ENCODE assay signal across 10 mouse cellular contexts in the genomic region with DNA sequence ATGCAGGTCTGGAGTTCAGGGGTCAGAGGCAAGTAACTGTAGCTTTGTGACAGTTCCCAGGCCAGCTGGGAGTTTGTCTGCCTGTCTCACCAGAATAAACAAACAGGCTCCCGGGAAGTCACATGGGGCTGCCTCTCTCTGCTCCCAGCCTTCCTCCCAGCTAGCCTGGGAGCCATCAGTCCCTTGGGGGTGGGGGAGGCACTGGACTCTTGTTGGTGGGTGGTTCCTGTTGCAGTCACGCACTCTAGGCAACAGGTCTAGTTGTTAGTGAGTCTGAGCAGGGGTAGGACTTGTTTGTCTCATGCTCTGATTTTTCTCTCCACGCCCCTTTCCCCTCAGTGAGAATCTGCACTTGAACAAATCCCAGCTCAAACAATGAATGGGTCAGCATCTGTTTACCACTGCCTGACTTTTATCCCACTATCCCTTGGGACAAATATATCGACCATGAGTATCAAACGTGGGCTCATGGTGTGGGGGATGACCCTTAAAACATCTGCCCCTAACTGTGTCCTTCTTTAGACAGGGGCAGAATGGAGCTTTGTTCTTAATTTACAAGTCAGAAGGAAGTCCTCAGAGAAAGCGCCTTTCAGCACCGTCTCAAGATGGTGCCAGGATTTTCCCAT. TPM values are rescaled to one million over a fixed set of nuclear protein-coding genes. Genes with fewer than 3 reads are reported as not detected.
A peak's percentile ranks its signal among the peaks of the same experiment; 100 is the strongest.
DNase-seq lines count a peak whose midpoint lies in the region; TF ChIP-seq lines count a peak whose summit lies in the region.
"Had no signal": no experiment of that assay in that cellular context is flagged by ENCODE, and none has a peak within 500 bp of the region (broad histone marks: within the 10 kb centered on the region; RNA-seq: fewer than 3 reads in every experiment).

No protein-coding gene starts in this region.

- WGBS in liver, adult 2 months, result 23% methylated on average over 7 of the region's 7 CpGs
- WGBS in small intestine, adult 2 months, result 56% methylated on average over 7 of the region's 7 CpGs

- H3K79me2 ChIP-seq in liver, adult 2 months (ENCODE audit: control insufficient read depth, insufficient read depth, low read length), result no peaks in the 10 kb centered on the region

- TF ChIP-seq POLR2A in liver, adult 2 months (IDR thresholded peaks at IDR 0.05; ENCODE audit: extremely low read depth, insufficient read depth, low read length), result no peak
- no peak for TF ChIP-seq POLR2A in small intestine, adult 2 months (IDR thresholded peaks at IDR 0.05; ENCODE audit: low read depth, low read length)

- no peak for DNase-seq in layer of hippocampus, adult 2 months (ENCODE audit: low spot score in 2 of 2)
- DNase-seq in layer of hippocampus, adult 8-10 months (ENCODE audit: low spot score in 2 of 2), result no peak
- peak; percentile 61 for DNase-seq in embryo, embryonic 11 days
- peak; percentile 89 for DNase-seq in liver, adult 2 months (ENCODE audit: extremely low read depth, low read depth, low spot score)
- DNase-seq in urinary bladder, postnatal 4 days (ENCODE audit: low spot score in 2 of 2), result no peak
- DNase-seq in spleen, postnatal 4 days (ENCODE audit: low spot score in 2 of 2), result no peak
- DNase-seq: layer of hippocampus, adult 9-11 months; thymus, postnatal 4 days had no signal

- peaks cover 35% of the 10 kb centered on the region for H3K4me1 ChIP-seq in liver, adult 2 months (ENCODE audit: control insufficient read depth, insufficient read depth, low read length)
- no peaks in the 10 kb centered on the region; the same call in 1 of the 2 replicates for H3K4me1 ChIP-seq in small intestine, adult 2 months (ENCODE audit: control insufficient read depth, insufficient read depth, insufficient read length, low read length)

- H3K27me3 ChIP-seq in liver, adult 2 months (ENCODE audit: control insufficient read depth, insufficient read depth, low read length), result no peaks in the 10 kb centered on the region
- H3K27me3 ChIP-seq in small intestine, adult 2 months (ENCODE audit: control insufficient read depth, insufficient read depth, low read length), result no peaks in the 10 kb centered on the region

- no peak for TF ChIP-seq CTCF in layer of hippocampus, adult 2 months (conservative IDR thresholded peaks at IDR 0.05)
- TF ChIP-seq CTCF in liver, adult 2 months (IDR thresholded peaks at IDR 0.05; ENCODE audit: low read depth, low read length), result no peak
- no peak for TF ChIP-seq CTCF in small intestine, adult 2 months (IDR thresholded peaks at IDR 0.05; ENCODE audit: extremely low read depth, insufficient read length, insufficient replicate concordance, low read depth, low read length)

- H3K4me3 ChIP-seq in layer of hippocampus, adult 2 months, result no peak overlapping the region
- H3K4me3 ChIP-seq in liver, adult 2 months (ENCODE audit: insufficient read depth, low read depth, low read length), result no peak overlapping the region
- H3K4me3 ChIP-seq in small intestine, adult 2 months (ENCODE audit: low read depth, low read length), result no peak overlapping the region
- H3K4me3 ChIP-seq: megakaryocyte, embryonic 14.5 days had no signal

- H3K9ac ChIP-seq in liver, adult 2 months (ENCODE audit: low read depth, low read length), result peak overlapping the region; percentile 10; the same call in 1 of the 2 replicates

- H3K36me3 ChIP-seq in liver, adult 2 months (ENCODE audit: control insufficient read depth, insufficient read depth, low read length), result no peaks in the 10 kb centered on the region
- H3K36me3 ChIP-seq in small intestine, adult 2 months (ENCODE audit: control insufficient read depth, insufficient read depth, low read length), result no peaks in the 10 kb centered on the region

- H3K27ac ChIP-seq in layer of hippocampus, adult 2 months, result peak overlapping the region; percentile 75
- peak overlapping the region; percentile 95 for H3K27ac ChIP-seq in liver, adult 2 months (replicated peaks; ENCODE audit: insufficient read depth, low read depth, low read length)
- peak overlapping the region; percentile 84 for H3K27ac ChIP-seq in small intestine, adult 2 months (ENCODE audit: insufficient read depth, low read depth, low read length)

RNA-seq across cellular contexts. Expression of gene Slc25a33, which starts 24.7 kb away (rescaled TPM):
- 10 to 100 TPM; 35.6 to 35.8 TPM for total RNA-seq in layer of hippocampus, adult 2 months (2021)
- 10 to 100 TPM; 29.9 to 33.1 (median 31.0) TPM for total RNA-seq in layer of hippocampus, adult 8-10 months (2022)
- 14.3 and 21.5 TPM in 2 replicates for total RNA-seq in liver, adult 2 months (2014; rRNA removed)
- 11.0 and 12.7 TPM in 2 replicates for polyA plus RNA-seq in liver, adult 2 months (2012; rRNA removed)
- polyA plus RNA-seq in small intestine, adult 2 months (2012; rRNA removed), result 4.5 and 5.3 TPM in 2 replicates

Comparison
In these comparisons a context has a peak if more than half of its experiments do, and no peak if none do; other contexts are left out.
1. DNase-seq: peak in embryo, embryonic 11 days (single experiment) and liver, adult 2 months (single experiment); none in layer of hippocampus, adult 2 months (0 of 2), layer of hippocampus, adult 8-10 months (0 of 2), urinary bladder, postnatal 4 days (0 of 2) and spleen, postnatal 4 days (0 of 2).
2. Peak in every context shown above with its lines, with median percentiles within 50 percentile points of each other: H3K27ac ChIP-seq.